Mouse (Mus musculus): ENCODE measurements around the gene Kif3b.
"Not testable (repeated sequence)": the region's sequence is repeated elsewhere in the genome, so short reads cannot be mapped to it uniquely, and the experiment has no call there.

Kif3b gene

DNA sequence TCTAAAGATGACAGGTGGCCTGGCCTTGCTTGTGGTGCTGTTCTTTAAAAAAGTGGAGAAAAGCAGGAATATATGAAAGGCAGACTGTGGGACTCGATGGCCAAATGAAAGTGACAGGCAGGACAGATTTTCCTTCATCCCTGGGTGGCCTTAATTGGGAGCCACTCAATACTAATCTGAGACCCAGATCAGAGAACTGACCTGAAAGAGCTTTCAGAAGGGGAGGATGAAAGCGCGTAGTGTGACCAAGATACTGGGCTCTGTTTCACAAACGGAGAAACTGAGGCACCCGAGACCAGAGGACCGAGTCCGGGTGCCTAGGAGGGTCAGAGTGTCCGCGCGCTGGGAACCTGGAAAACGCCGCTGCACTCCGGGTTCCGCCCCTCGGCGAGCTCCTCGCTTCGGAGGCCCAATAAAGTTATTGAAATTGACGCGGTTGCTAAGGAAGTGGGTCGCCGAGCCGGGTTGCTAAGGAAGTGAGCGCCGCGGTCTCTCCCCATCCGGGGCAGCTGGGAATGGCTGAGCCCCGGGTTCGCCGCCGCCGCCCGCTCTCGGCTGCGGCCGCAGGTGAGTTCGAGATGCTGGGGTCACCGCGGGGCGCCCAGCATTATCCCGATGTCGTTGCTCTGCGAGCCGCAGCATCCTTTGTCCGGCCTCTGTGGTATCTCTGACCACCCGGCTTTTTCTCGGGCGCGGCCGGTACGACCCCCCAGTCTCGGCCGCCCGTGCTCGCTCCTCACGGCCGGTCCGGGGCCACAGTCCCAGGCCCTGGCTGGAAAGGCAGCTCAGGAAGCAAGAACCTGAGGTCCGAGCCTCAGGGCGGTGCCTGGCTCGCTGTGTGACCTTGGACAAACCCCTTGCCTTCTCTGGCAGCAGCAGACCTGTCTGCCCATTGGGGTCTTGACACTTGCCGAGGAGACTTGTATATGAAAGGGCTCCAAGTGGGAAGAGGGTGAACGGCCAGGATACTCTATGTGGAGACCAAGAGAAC lies at the start of gene Kif3b:
Gene Kif3b (plus strand): TSS at position 476 of the 991 bp plus-strand sequence.
- peak; percentile 98 for ATAC-seq (ENCODE audit: low TSS enrichment)

DNA sequence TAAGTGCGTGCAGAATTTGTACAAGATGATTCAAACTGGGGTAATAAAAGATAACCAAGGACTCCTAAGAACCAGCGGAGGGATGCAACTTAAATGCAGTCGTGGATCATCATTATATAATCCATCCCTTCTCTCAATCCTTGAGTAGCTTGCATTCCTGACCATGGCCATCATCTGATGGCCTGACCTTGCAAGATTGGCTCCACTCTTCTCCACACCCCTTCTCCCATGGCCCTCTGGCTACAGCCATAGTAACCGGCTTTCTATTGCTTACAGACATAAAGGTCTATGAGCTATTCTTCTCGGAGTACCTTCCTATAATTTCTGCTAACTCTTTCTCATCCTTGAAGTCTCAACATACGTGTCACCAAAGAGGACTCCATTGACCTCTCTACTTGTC lies 49.1 kb upstream of the Kif3b start:
- ATAC-seq (ENCODE audit: low TSS enrichment) = no peak

GRCm38 (mm10) chr2:153249751-153250150 lies 41.5 kb upstream of the Kif3b start:
- no peak for ATAC-seq (ENCODE audit: low TSS enrichment)

- no peak for ATAC-seq (ENCODE audit: low TSS enrichment)
These were observed 34.6 kb upstream of the Kif3b start for GRCm38 (mm10) chr2:153256604-153257003.

- ATAC-seq (ENCODE audit: low TSS enrichment) = no peak
These were observed 32.0 kb upstream of the Kif3b start for GRCm38 (mm10) chr2:153259030-153259863.

GRCm38 (mm10) chr2:153259864-153260674 lies 31.1 kb upstream of the Kif3b start:
- ATAC-seq (ENCODE audit: low TSS enrichment) = no peak

DNA sequence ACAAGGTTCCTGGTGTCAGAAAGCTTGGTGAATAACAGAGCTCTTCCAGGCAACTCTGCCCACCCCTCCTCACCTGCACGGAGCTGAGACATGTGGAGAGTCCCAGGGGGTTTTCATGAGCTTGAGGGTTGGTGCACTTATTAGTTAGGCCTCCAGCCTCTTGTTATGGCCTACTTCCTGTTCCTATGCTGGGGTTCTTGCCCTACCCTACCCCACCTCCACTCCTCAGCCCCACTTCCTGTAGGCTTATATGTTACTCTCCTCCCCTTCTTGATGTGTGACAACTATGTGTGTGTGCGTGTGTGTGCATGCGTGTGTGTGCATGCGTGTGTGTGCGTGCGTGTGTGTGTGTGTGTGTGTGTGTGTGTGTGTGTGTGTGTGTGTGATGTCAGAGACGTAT lies 28.2 kb upstream of the Kif3b start:
- no peak for ATAC-seq (ENCODE audit: low TSS enrichment)

- ATAC-seq (ENCODE audit: low TSS enrichment) = no peak
These were observed 23.9 kb upstream of the Kif3b start for GRCm38 (mm10) chr2:153267331-153267730.

GRCm38 (mm10) chr2:153270231-153270915 lies 20.8 kb upstream of the Kif3b start:
- not testable (repeated sequence) for ATAC-seq (ENCODE audit: low TSS enrichment)

- not testable (repeated sequence) for ATAC-seq (ENCODE audit: low TSS enrichment)
These were observed 16.9 kb upstream of the Kif3b start for GRCm38 (mm10) chr2:153274200-153274918.

DNA sequence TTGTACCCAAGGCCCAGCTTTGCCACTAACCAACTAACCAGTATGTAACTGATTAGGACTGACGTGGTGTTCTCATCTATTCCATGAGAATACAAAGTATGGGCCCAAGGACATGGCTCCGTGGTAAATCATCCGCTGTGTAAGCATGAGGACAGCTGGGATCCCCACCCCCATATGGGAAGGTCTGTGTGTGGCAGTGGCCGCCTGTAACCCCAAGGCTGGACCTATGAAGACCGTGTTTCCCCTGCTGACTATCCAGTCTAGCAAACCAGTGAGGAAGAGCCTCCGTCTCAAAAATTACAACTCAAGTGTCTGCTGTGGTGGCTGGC lies 16.3 kb upstream of the Kif3b start:
- ATAC-seq (ENCODE audit: low TSS enrichment) = no peak

GRCm38 (mm10) chr2:153275577-153275976 lies 15.6 kb upstream of the Kif3b start:
- ATAC-seq (ENCODE audit: low TSS enrichment) = not testable (repeated sequence)

- no peak for ATAC-seq (ENCODE audit: low TSS enrichment)
These were observed 14.8 kb upstream of the Kif3b start for GRCm38 (mm10) chr2:153276440-153276839.

GRCm38 (mm10) chr2:153276846-153277245 lies 14.4 kb upstream of the Kif3b start:
- not testable (repeated sequence) for ATAC-seq (ENCODE audit: low TSS enrichment)

DNA sequence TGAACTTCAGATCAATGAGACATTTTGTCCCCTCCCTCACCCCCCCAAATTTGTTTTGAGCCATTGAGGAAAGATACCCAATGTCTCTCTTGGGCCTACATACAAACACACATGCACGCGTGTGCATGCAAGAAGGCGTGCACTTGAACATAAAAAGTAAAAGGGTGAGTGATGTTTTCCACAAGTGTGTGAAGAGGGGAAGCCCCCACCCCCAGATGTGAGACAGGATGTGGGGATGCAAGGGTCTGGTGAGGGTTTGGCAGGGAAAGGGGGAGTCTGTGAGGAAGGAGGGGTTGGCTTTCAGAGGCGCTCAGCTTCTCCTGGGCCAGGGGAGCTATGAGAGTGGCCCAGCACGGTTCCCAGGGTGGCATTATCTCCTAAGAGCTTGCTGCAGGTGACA lies 12.9 kb upstream of the Kif3b start:
- no peak for ATAC-seq (ENCODE audit: low TSS enrichment)

DNA sequence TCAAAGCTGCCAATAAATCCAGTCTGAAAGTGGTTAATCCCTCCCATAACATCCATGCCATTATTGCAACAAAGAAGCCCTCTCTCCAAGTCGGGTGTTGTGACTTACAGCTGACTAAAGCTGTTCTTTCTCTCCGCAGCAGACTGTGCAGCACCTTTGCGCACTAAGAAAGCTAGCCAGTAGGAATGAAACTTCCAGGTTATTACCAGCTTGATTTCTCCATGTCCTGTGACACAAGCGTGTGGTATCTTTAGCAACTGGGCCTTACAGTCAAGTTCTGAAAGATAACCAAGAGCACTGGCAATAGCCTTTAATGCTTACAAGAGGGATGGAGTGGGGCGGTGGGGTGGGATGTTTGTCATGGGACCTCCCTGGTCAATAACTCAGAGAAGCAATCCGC lies 7.3 kb upstream of the Kif3b start:
- ATAC-seq (ENCODE audit: low TSS enrichment) = no peak

DNA sequence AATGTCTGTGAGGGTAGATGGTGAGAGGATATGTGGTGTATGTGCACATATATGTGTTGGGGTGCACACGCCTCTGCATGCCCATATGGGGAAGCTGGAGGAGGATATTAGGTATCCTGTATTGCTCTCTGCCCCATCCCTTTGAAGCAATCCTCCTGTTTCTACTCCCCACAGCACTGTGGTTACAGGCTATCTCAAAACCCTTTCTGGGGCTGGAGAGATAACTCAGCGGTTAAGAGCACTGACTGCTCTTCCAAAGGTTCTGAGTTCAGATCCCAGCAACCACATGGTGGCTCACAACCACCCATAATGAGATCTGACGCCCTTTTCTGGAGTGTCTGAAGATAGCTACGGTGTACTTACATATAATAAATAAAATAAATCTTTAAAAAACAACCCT lies 4.7 kb upstream of the Kif3b start:
- no peak for ATAC-seq (ENCODE audit: low TSS enrichment)

DNA sequence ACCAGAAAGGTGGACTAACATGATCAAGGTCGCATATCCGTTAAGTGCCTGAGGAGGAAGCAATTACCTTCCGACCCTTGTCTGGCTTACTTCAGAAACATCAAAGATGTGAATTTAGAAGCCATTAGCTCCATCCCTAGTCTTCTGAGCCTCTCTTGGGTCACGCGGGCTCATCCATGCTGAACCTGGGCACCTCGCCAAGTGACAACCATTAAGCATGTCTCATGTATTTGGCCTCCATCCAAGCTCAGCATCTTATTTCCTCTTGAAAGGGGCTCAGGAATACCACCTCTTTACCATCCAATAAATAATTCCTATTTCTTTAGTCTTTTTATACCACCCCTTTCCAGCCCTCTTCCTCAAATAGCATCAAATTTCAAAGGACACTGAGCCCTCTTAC lies 3.4 kb upstream of the Kif3b start:
- ATAC-seq (ENCODE audit: low TSS enrichment) = no peak

DNA sequence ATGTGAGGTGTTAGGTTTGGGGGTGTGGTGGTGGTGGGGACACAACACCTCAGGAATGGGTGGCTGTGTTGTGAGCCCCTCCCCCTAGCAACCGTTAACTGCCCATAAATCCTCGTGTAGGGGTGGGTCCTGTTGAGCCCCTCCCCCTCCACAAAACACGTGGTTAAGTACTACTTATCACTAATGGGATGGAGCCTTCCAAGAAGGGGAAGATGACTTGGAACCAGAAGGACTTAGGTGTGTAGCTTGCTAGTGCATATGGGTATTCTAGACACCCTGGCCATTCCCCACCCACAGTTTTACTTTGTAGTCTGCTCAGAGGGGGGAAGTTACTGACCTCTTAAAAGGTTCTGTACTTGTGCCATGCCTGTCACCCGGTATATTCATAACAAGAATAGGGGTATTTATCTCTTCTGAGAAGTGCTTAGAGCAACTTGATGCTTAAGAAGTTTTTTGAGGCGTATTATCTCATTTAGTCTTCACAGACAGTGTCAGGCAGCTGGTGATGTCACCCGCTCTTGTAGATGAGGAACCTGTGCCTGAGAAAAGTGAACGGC lies 1.2 kb downstream of the Kif3b start:
- no peak for ATAC-seq (ENCODE audit: low TSS enrichment)

- ATAC-seq (ENCODE audit: low TSS enrichment) = no peak
These were observed 4.0 kb downstream of the Kif3b start for GRCm38 (mm10) chr2:153295196-153295595.

Measured in frontal cortex, adult (tissue).